Mouse (Mus musculus): ENCODE results near the gene Smpx.
A peak's percentile ranks its signal among the peaks of the same experiment; 100 is the strongest.

The Smpx gene

DNA sequence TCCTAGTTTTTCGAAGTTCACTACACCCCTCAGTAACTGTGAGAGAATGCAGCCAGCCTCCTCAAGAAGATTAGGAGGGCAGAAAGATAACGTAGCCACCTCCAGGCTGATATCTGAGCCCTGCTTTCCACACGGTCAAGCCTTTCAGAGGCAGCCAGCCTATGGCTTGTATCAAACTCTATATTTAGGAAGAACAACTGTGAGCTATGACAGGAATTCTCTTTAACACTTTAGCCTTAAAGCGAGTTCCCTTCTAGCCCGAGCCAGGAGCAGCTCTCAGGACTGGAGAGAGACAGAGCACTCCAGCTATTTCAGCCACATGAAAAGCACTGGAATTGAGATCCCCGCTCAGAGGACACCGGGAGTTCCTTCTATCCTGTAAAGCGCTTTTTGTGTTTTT, at the start of gene Smpx:
Smpx (plus strand) TSS at position 49 of the 400 bp plus-strand sequence.
- DNase-seq (ENCODE audit: low spot score in 2 of 2): no peak

DNA sequence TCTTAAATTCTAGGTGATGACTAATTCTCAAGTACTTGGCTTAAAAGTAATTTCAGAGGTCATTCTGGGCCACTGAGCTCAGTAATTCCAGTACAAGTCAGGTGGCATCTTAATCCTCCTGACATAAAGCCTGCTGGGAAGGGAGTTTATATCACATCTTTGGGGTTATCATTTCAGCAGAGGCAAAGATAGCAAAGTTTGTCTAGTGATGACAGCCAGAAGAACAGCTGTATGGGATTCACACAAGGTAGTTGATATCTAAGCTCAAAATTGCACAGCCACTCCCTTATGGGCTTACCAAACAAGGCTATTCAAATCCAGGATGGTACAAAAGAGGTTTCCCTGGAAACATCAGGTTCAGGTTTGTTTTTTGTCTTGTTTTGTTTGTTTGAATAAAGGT, 43.7 kb upstream of the Smpx start:
- no peak for DNase-seq (ENCODE audit: low spot score in 2 of 2)

DNA sequence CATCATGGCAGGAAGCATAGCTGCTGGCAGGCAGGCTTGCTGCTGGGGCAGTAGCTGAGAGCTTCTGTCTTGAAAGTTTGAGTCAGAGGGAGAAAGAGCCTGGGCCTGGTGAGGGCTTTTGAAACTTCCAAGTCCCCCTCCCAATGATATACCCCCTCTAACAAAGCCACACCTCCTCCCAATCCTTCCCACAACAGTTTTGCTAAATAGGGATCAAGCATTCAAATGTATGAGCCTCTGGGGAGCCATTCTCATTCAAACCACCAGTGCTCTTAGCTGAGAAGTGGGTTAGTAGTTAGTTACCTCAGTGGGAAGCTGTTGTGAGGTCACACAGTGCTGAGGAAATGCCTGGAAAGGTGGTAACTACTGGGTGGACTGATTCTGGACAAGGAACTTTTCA, 41.4 kb upstream of the Smpx start:
- no peak for DNase-seq (ENCODE audit: low spot score in 2 of 2)

DNA sequence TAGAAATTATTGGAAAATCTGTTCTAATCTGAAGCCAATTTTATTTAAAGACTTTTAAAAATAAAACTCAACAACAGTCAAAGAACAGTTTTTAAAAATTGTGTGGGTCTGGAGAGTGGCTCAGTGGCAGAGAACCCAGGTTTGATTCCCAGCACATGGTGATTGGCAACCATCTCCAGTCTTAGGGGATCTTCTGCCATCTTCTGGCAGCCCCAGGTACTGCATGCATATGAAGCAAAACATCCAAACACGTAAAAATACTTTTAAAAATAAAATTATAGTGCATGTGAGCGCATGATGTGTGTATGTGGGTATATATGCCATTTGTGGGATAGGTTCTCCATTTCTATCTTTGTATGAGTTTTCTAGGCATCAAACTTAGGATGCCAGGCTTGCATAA, 26.9 kb upstream of the Smpx start:
- no peak for DNase-seq (ENCODE audit: low spot score in 2 of 2)

DNA sequence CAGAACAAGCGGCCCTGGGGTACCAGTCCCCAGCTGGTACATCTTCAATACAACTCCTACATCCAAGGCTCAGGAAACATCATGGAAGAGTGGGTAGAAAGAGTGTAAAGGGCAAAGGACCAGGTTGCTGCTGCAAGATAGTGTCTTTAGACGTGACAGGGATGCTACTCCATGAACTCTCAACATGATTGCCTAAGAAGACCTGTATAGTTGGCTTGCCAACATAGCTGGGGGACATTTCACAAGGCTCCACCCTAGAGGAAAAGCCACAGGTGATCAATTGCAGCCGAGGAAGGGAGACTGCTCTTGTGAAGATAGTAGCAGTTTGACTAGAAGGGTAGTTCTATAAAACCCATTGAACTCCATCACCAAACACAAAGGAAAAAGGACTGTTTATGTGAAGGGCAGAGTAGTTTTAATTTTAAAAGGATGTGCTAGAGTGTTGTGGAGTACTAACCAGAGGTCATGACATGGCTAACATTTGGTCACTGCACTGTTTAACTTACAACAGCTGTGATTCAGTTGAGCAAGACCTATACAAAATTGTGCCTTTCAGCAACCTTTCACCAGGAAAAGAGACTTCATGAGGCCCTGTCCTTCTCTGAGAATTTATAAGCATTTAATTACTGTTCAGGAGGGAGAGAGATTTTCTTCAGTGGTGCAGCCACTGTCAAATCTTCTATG, 23.9 kb upstream of the Smpx start:
- DNase-seq (ENCODE audit: low spot score in 2 of 2): no peak

DNA sequence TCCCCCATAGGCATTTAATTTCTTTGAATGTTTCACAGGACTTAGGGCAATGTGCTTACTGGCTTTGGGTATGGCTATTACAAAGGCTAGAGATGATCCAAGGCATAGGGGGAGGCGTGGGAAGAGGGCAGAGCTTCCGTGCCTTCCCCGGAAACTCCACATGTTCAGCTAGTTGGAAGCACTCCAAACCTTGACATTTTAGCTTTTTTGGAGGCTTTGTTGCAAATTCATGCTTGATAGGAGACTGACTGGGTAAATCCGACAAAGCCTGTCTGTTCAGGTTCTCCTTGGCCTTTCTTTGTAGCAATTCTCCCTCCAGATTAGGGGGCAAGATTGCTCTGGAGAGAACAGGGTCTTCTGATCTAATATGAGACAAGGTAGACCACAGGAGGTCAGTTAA, 7.5 kb upstream of the Smpx start:
- DNase-seq (ENCODE audit: low spot score in 2 of 2): no peak

DNA sequence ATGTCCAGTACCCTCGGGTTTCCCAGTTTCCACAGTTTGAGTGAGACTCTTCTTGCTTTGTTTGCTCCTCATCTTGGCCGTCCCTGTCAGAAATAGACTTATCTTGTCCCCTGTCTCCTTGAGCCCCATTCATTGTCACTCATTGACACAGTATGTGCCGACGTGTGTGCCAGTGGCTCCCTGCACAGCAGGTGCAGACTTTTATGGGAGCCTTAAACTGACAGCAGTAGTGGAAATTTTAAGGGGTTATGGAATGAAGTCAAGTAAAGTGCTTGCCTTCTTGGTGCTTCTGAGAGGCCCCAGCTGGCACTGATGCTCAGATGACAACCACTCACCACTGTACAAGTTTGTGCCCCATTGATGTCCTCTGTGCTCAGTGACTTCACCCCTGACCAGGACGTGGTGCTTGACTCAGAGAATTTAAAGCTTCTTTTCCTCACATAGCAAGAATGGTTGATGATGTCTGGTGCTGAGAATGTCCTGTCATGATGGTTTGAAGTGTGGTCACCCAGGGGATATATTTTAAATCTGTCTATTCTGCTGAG, 1.0 kb upstream of the Smpx start:
- no peak for DNase-seq (ENCODE audit: low spot score in 2 of 2)

DNA sequence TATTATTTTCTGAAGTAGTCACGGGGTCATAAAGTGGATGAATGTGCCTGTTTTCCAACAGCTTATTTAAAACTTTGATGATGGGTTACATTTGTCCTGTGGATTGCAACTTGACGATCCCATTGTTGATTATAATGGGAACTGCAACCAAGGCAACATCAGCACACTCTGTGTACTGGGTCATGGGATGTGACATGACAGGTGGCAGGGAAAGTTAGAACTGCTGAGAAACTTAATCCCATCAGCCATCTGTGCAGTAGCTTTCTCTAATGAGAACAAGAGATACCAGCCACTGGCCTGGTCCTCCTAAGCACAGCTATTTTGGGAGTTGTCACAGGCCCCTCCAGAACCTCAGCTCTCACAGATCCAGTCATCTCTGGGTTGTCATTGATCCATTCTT, 8.5 kb downstream of the Smpx start:
- no peak for DNase-seq (ENCODE audit: low spot score in 2 of 2)

DNA sequence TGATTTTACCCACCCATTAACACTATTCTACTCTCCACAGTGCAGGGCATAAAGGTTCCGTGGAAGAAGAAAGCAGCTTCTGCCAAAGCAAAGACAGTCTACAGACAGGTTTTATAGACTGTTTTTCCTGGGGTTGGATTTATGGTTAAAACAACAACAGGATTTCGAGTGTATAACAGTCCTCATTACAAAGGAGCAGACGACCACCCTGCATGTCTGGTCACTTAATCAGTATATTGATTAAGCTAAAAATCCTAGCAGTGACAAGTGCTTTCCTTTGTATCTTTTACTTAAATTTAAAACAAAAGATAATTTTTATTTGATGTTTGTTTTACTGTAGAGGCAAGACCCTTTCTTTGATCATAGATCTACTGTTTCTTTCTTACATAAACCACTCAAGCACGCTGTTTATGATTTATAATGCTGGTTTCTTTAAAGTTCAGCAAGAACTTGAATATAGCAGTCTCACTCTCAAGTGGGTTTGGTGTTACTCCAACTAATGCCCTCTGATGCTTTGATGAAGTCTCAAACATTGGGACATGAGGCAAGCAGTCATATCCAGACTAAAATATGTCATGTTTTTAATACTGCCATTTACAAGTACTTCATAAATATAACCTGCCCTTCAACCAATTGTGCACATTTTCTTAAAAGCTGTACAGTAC, 10.0 kb downstream of the Smpx start:
- DNase-seq (ENCODE audit: low spot score in 2 of 2): no peak

DNA sequence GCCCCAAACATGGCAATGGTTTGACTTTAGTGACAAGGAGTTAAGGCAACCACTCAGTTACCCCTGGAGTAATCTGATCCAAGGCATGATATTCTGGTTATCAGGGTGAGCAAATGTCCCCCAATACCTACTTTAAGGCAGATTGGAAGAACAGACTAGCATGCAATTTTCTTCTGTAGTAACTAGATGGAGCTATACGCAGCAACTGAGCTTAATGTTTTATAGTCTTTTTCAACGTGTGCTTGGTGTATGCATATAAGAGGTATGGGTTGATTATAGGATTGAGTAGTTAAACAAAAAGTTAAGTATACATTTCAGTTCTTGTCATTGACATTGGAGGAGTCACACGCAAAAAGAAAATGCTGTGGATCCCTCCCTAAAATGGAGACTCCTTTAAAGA, 21.2 kb downstream of the Smpx start:
- no peak for DNase-seq (ENCODE audit: low spot score in 2 of 2)

DNA sequence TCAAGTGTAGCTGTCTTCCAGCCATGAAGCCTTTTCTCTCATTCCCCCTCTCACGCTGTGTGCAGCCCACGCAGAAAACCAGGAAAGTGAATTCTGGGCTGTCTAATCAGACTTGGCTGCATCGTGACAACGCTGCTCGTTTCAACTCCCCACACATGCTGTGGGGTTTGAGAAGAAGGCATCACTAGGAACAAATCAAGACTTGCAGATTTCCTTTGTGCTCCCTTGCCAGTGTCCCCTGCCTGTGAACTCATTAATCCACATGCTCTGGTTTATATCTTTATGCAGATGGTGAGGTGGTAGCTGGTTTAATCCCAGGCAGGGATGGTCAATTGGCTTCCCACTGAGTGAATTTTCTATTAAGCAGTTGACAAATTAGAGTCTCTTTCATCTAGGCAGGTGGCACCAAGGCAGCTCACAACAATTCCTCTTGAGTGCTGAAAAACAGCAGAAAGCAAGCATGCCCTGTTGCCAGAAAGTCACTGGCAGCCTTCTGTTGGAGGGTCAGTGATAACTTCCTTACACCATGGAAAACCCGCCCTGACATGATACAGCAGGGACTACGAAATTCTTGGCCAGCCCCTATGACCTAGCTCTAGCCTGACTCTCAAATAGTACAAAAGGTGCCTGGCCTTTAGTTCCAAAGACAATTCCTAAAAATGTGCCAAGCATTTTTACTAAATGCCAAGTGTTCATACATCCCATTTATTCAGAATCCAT, 32.1 kb downstream of the Smpx start:
- DNase-seq (ENCODE audit: low spot score in 2 of 2): peak; percentile 49 to 53

DNA sequence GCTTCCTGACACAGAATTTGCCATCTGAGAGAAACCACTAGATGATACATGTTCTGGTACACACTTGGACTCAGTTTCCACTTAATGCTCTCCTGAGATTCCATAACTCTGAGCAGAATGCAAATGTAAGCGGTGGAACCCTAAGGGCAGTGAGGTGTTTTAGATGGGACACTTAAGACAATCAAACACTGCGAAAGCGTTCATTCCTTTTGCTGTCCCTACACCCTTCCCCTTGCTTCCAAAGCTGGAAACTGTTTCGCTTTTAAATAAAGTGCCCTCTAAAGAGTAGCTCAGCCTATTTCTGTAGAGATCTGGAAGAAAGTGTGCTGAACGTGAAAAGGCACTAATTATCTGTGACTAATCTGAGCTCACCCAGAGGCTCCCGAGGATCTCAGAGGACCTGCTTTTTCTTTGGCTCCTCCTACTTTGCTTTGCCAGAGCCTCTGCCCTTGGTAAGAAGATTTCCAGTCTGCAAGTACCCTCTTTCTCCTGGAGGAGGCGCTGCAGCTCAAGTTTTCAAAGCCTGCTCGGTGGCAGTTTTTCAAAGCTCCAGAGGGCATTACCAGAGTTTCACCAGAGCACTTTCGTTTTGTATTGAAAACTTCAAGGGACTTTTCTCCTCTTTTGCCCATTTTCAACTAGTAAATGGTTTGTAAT, 33.1 kb downstream of the Smpx start:
- DNase-seq (ENCODE audit: low spot score in 2 of 2): peak; percentile 74 to 79

DNA sequence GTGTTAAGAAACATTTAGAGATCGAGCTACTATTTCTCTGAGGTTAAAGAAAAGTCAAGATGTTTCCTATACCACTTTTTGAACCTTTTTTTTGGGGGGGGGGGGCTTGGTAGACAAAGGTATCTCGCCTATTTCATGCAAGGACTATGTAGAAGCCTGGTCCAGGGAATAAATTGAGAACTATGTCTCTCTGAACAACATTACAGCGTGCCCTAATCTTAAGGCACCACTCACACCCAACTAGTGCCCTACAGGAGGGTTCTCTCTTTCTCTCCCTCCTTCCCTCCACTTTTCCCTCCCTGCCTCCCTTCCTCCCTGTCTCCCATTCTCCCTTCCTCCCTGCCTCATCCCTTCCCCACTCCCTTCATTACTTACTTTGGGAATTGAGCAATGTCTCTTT, 33.6 kb downstream of the Smpx start:
- no peak for DNase-seq (ENCODE audit: low spot score in 2 of 2)

DNA sequence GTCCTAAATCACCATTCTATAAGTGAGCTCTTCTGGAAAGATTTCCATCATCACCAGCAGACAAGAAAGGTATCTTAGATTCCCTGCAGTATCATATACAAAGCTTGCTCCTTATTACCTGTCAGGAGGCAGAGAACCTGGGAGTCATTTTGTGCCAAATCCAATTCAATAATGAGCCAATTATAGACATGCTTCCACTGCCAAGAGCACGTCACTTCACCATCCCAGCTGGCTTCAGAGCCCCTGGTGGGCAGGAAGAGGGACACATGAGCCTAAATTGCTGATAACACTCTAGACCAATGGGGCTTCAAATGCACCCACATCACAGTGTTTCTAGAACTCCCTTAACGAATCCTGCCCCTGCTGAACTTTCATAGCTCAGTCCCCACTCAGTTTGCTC, 35.1 kb downstream of the Smpx start:
- DNase-seq (ENCODE audit: low spot score in 2 of 2): no peak

DNA sequence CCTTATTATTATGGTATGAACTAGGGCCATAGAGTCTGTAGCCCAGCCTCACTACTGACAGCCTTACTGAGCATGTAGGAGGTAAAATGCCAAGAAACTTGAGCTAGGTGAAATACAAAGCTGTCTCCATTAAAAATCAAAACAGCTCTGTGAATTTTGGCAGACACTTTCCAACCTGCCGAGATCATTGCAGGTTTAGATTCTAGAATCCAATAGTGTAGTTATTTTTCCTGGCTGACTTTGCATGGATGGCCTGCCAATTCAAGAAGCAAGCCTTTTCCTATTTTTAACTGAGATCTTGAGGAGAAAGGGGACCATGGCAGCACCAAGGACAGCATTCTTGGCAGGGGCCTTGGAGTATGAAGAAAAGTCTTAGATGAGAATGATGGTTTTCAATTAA, 35.6 kb downstream of the Smpx start:
- DNase-seq (ENCODE audit: low spot score in 2 of 2): no peak

DNA sequence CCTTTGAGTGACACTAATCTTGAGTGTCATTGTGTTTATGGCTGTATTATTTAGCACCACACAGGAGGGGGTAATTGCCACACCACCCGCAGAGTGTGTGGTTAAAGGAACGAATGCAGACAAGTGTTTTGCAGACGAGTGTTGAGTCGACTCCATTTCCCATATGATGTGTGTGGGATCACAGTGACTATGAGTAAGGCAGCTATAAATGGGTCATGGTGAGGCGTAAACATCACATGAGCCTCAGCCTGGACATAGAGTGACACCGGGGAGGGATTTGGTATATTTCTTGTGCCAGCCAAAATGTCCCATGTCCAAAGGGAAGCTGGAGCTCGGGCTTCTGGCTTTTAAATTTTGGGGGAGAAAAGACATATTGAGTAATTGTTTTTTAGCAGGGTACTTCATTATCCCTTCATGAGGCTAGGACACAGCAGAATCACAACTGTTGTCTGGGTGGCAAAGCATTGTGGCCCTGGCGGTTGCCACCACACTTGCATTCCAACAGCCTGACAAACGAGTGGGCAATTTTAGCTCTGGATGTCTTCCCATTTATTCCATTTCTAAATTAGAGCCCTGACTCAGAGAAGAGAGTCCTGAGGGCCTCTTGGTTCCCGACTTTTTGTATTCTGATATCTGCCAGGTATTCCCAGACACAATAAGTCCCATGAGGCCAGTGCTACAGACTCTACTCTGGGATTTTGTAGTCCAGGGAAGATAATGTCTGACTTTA, 49.3 kb downstream of the Smpx start:
- no peak for DNase-seq (ENCODE audit: low spot score in 2 of 2)

DNA sequence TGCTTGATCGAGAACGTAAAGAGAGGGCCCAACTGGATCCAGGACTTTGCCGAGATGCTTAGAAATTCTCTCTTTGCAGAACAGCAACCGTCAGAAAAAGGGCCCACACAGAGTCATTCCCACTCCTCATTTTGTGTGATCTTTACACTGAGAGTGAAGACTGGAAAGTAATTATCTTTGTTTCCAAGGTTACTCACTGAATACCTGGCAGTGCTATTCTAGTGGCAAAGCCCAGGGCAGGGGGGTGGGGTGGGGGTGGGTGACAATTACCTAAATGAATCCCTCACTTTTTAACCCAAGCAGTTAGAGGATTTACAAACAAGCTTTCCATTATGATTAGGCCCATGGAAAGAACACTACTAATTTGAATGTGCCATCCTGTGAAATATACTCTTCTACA, 55.8 kb downstream of the Smpx start:
- no peak for DNase-seq (ENCODE audit: low spot score in 2 of 2)

DNA sequence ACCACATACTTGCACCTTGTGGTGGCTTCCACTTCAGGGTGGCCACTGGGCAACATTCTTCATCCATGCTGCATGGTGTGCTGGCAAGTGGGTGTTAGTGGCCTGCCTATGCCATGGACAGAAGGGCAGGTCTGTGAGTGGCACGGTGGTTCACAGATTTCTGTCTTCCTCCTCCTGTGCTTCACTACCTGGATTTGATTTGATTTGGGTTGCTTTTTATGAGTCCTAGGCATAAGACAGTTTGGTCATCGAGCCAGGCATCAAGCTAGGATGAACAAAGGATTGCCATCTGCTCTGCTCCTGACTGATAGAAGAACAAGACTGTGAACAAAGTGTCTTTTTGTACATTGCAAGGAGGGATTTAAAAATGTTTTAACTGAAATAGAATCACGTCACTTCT, 63.8 kb downstream of the Smpx start:
- DNase-seq (ENCODE audit: low spot score in 2 of 2): no peak

DNA sequence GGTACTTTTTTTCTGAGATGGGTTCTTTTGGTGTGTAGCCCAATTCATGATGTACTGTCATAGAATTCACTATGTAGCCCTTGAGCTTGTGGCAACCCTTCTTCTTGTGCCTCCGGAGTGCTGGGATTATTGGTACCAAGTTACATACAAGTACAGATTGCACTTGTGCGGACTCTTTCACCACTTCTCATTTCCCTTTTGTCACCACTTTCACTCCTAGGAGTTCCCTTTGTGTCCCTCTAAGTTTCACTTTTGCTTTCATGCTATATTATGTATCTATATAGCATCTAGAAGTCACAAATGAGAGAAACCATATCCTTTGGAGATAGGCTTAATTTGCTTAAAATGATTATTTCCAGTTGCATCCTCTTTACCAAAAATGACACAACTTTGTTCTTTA, 103.0 kb downstream of the Smpx start:
- DNase-seq (ENCODE audit: low spot score in 2 of 2): no peak

All from frontal cortex, postnatal 36 days (tissue).